Mouse (Mus musculus) bone marrow, adult 2 months (tissue): Measurements from ENCODE around the gene Nprl3. TPM values are rescaled to one million over a fixed set of nuclear protein-coding genes. Genes with fewer than 3 reads are reported as not detected.

Experiments used
- H3K27ac ChIP-seq: fragments of 200-500 bp; 2 replicates; pipeline ENCODE4 v1.5.1; 2012; ENCODE audit warnings: low read depth, mild to moderate bottlenecking, control low read depth, inconsistent platforms, low read length; ENCODE audit not compliant: control insufficient read depth, poor library complexity, insufficient read depth
- H3K4me1 ChIP-seq: fragments of 200-500 bp; 2 replicates; pipeline ENCODE4 v1.6.1; 2011; ENCODE audit warnings: low read length; ENCODE audit not compliant: control insufficient read depth, insufficient read depth
- H3K4me3 ChIP-seq: fragments of 200-500 bp; replicated peaks from 2 replicates; pipeline ENCODE3; 2011; ENCODE audit warnings: mild to moderate bottlenecking, low read depth, low read length, control low read depth; ENCODE audit not compliant: control insufficient read depth
- CTCF ChIP-seq: fragments of 200-500 bp; IDR thresholded peaks from 2 replicates; pipeline ENCODE4 v1.5.1; 2011; ENCODE audit warnings: low read length, control low read depth; ENCODE audit not compliant: control insufficient read depth, insufficient read depth
- POLR2A ChIP-seq: fragments of 200-500 bp; IDR thresholded peaks from 2 replicates; pipeline ENCODE4 v1.6.1; 2011; ENCODE audit warnings: low read depth, mild to moderate bottlenecking, control low read depth, low read length, borderline replicate concordance; ENCODE audit not compliant: control insufficient read depth
- WGBS: fragments of 180-500 bp; shearing (Covaris S2); methylation state at CpG from one replicate; pipeline ENCODE4 v1.1.7; 2018; 5-methylcytosine and 5-hydroxymethylcytosine counted together
- polyA plus RNA-seq: library from polyadenylated mRNA; stranded (reverse); fragments of >200 nt; gene quantifications from 2 replicates; pipeline ENCODE4 v1.2.4, GENCODE M21; 2011; ENCODE audit warnings: low replicate concordance; ENCODE audit not compliant: missing spikeins, insufficient read depth, insufficient read length

The Nprl3 gene
- polyA plus RNA-seq, 1 experiment, result 75.3 TPM

DNA sequence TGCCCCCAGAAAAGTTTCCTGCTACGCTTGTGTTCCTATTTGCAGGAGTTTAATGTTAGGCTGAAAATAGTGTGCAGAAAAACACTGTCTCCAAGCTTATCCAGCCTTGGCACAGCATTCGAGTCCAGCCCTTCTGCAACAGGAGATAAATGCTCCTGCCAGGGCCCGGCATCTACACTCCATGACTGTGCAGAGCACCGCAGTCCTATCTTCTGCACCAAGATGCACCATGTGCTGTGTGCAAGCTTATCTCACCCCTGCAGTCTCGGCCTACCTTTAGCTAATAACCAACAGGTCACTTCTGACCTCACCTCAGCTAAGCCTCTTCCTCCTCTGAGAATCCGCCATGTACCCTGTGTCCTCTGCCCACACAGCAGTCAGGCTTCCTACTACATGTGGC is 21.9 kb downstream of the Nprl3 start:
- peak overlapping the region; percentile 81 for H3K27ac ChIP-seq
- WGBS, result 58% methylated on average over 6 of the region's 6 CpGs
- TF ChIP-seq CTCF, result no peak
- no peak overlapping the region for H3K4me3 ChIP-seq
- peaks cover 8% of the 10 kb centered on the region for H3K4me1 ChIP-seq

- TF ChIP-seq CTCF (no peak), POLR2A (no peak)
- Histone ChIP-seq H3K4me1 (peaks cover 6% of the 10 kb centered on the region), H3K4me3 (no peak overlapping the region), H3K27ac (peak overlapping the region; percentile 81)
- 60% methylated on average over 1 of the region's 1 CpGs for WGBS
Observed at GRCm38 (mm10) chr11:32244617-32245016, 22.9 kb downstream of the Nprl3 start.

DNA sequence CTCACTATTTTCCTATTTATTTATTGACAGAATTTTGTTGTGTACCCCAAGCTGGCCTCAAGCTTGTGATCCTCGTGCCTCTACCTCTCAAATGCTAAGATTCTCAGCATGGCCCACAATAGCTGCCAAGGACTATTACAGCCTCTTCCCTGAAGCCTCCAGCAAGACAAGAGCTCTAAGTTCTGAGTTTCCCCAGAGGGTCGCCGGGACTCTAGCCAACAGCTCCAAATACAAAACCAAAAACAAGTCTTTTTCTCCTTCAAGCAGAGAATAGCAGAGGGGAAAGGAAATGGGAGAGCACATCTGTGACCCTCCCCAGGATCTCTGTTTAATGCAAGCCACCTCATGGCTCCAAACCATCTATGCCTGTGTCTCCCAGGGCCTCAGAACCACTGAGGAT is 23.4 kb downstream of the Nprl3 start:
- H3K4me3 ChIP-seq, result no peak overlapping the region
- no peak for TF ChIP-seq CTCF
- TF ChIP-seq POLR2A, result no peak
- 93% methylated on average over 3 of the region's 3 CpGs for WGBS
- peak overlapping the region; percentile 81 for H3K27ac ChIP-seq
- H3K4me1 ChIP-seq, result peaks cover 6% of the 10 kb centered on the region

DNA sequence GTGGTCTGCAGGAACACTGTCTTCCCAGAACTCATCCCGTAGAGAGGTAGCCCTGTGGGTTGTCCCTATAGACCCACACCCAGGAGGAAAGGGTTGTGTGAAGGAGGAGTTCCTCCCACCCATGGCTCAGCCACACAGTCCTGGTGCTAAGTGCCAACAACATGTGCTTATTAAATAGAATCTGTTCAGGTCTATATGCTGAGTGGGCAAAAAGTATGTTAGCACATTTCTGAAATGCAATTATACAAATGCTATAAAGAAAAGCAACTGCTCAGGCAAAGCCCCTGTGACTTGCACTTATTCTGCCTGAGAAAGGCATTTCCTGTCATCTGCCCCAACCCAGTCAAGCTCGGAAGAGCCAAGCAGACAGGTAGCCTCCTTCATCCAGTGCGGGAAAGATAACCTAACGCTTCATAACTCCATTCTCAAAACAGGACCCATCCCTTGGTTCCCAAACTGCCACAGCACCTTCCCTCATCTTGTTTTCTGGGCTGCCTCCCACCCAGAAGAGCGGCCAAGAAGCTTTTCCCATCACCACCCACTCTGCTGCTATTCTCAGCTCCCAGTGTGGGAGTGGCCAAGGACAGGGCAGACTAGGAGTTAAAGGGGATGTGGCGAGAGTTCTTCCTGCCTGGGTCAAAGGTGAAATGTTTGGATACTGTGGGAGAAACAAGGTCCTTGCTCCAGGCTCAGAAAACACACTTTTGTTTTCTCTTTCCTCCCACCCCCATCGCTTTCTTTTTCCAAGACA is 24.1 kb downstream of the Nprl3 start:
- WGBS, result 85% methylated on average over 7 of the region's 7 CpGs
- H3K4me3 ChIP-seq, result no peak overlapping the region
- H3K27ac ChIP-seq, result peak overlapping the region; percentile 81
- peaks cover 5% of the 10 kb centered on the region for H3K4me1 ChIP-seq
- TF ChIP-seq POLR2A, result no peak
- no peak for TF ChIP-seq CTCF

GRCm38 (mm10) chr11:32242209-32242608 is 25.3 kb downstream of the Nprl3 start:
- 90% methylated on average over 3 of the region's 3 CpGs for WGBS
- Histone ChIP-seq H3K4me3 (no peak overlapping the region), H3K27ac (peak overlapping the region; percentile 44; the same call in 1 of the 2 replicates)

DNA sequence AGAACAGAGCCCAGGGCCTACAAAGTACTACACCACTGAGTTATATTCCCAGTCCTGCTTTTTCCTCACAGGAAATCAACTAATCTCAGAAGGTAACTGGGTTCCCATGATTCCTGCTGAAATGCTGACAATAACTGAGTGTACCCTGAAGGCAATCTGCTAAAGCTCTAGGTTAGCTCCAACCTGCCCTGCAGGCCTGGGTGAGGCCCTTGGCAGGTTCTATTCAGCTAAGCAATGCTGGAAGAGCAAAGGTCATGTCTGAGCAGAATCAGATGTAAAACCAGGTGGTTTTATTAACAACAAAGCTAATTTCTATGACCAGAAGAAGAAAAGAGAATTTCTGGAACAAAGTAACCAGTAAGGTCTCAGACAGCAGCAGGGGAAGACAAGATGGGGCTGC is 26.1 kb downstream of the Nprl3 start:
- H3K27ac ChIP-seq, result peak overlapping the region; percentile 16; the same call in 1 of the 2 replicates
- TF ChIP-seq POLR2A, result no peak
- no peak for TF ChIP-seq CTCF
- H3K4me1 ChIP-seq, result peaks cover 3% of the 10 kb centered on the region
- no peak overlapping the region for H3K4me3 ChIP-seq

More at GRCm38 (mm10) chr11:32242209-32242608, 25.3 kb downstream of the Nprl3 start:
- TF ChIP-seq CTCF, result no peak
- no peak for TF ChIP-seq POLR2A
- H3K4me1 ChIP-seq, result peaks cover 4% of the 10 kb centered on the region

DNA sequence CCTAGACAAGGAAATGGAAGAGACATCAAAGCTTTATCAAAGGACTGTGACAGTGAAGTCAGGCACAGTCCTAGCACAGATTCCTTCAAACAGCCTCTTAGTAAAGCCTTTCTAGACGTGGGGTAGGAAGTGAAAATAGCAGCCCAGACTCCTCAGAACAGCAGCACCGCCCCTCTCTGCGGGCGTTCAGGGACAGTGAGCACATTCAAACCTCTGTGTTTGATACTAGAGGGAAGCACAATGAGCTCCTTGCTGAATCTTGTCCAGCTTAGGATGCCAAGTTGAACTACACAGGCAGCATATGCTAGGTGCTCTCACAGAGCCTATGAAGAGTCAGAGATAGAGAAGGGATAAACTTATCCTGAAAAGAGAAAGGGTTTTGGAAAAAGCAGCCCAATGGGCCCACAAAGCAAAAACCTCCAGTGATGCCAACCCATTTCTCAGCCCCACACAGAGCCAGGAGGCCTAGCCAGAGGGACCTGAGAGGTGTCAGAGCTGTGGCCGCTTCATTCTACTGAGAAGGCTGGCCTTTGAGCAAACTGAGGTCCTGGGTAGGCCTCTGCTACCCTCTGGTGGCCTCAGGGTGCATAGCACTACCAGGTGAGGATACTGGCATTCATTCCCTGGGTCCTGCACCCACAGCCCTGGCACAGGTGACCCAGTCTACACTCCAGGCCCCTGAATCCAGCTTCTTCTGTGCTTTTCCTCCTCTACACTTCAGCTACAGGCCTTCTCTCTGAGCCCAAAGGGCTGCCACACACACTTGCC is 29.2 kb downstream of the Nprl3 start:
- 62% methylated on average over 5 of the region's 5 CpGs for WGBS
- no peak overlapping the region for H3K4me3 ChIP-seq
- peaks cover 3% of the 10 kb centered on the region for H3K4me1 ChIP-seq
- peak; percentile 97 for TF ChIP-seq CTCF
- TF ChIP-seq POLR2A, result no peak
- H3K27ac ChIP-seq, result peak overlapping the region; percentile 6; the same call in 1 of the 2 replicates

DNA sequence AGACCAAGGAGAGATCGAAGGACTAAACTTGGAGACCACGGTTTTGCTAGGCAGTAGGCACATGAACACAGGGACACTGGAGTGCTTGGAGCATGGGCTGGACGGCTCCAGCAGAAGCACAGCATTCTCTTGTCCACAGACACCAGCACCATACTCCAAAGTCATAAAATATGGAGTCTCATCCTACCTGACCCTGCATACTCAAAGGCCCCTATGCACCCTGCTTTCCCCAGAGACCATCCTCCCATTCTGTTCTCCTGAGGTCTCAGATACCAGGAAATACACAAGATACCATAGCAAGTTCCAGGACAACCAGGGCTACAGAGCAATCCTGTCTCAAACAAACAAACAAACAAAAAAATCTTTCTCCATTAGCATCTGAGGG is 30.1 kb downstream of the Nprl3 start:
- TF ChIP-seq CTCF (no peak), POLR2A (no peak)
- Histone ChIP-seq H3K27ac (no peak overlapping the region), H3K4me1 (no peaks in the 10 kb centered on the region; the same call in 1 of the 2 replicates), H3K4me3 (no peak overlapping the region)
- 93% methylated on average over 3 of the region's 3 CpGs for WGBS
